Mouse (Mus musculus): ENCODE results near the gene Ubac2.

Ubac2 gene

DNA sequence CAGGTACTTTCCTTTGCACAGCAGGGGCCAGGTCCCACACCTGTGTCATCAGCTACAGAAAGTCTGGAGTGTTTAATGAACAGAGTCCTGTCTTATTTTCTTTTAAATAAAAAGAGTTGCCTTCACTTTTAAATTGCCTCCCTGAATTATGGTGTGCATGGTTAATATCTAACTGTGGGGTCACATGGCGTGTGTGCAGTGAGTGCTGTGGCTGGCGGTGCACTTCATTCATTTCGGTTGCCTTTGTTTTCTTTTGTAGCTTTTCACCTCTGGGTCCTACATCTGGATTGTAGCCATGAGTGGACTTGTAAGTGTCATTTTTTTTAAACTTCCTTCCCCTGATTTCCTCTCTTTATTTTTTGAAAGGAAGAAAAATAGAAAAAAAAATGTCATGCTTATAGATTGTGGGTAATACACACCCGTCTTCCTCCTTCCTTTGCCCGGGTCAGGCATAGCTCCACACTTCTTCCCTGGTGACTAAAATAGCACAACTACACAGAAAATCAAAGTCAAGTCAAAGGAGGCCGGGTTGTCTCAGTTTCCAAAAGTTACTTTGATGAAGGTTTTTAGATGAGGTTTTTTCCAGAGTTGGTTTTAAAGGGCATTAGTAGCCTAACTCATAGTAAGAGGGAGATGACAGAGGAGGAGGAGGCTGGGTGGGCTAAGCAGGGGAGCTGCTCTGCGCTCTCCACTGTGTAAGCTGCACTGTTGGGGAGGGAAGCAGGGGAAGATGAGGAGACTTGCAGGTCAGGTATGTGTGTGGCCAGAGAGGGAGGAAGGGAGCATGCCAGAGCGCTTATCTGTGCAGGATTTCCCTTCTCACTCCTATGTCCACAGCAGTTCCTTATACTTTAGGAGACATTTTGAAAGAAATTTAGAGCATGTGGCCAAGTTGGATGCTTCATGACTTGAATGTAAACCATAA is 104.9 kb downstream of the Ubac2 start:
- DNase-seq = peak; percentile 40 to 42

DNA sequence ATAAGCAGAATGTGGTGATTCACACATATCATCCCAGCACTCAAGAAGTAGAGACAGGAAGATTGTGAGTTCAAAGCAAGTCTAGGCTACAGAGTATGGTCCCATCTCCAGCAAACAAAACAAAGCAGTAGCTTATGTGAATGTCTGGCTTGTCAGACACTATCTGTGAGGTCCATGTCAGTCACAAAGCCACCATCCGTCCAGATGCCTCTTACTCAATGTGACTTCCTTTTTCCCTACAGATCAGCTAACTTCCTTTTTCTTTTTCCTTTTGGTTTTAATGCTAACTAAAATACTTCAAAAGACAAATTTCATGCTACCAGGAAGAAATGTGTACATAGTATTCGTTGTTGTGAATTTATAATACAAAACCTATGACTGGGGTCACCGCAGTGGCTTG is 107.1 kb downstream of the Ubac2 start:
- no peak for DNase-seq

DNA sequence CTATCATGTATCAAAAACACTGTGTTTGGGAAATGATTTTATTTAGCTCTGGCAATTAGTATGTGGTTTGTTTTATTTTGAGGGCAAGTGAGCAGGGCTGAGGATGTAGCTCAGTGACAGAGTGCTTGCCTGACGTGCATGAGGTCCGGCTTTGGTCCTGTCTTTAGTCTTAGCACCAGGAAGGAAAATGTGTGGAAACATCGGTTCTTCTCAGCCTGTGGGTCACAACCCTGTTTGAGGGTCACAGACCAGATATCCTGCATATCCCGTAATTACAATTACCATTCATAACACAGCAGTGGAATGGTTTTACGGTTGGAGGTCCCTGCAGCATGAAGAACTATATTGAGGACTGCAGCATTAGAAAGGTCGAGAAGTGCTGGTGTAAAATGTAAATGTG is 107.6 kb downstream of the Ubac2 start:
- DNase-seq = peak in 1 of 2 experiments; percentile 13

DNA sequence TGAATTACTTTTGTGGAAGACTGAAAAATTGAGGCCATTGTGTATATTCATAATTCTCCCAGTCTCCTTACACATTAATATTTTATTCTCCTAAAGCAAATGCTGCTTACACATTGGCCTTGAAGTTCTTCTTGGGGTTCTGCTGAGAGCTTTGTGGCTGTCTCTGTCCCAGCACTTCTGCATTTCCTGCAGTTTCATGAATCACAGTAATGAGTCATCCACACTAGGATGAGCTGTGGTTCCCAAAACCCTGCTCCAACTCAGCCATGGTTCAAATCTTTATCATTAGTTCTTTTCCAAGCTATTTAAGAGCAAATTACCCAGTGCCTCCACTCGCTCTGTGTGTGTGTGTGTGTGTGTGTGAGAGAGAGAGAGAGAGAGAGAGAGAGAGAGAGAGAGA is 108.9 kb downstream of the Ubac2 start:
- no peak for DNase-seq

DNA sequence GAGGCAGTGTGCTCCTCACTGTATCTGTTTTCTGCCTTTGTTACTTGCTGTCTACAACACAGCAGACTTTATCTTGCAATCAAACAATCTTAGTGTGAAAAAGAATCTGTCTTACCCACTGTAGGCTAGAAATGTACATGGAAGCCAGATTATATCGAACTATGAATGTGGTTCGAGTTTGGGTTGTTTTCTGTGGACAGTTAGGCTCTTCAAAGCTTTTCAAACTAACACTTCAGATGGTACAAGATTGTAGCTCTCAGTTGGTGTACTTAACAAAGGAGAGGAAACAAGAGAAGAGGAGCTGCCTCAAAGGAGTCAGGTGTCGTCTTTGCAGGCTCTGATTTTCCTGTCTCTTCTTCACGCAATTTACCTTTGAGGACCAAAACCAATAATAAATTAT is 109.3 kb downstream of the Ubac2 start:
- no peak for DNase-seq

DNA sequence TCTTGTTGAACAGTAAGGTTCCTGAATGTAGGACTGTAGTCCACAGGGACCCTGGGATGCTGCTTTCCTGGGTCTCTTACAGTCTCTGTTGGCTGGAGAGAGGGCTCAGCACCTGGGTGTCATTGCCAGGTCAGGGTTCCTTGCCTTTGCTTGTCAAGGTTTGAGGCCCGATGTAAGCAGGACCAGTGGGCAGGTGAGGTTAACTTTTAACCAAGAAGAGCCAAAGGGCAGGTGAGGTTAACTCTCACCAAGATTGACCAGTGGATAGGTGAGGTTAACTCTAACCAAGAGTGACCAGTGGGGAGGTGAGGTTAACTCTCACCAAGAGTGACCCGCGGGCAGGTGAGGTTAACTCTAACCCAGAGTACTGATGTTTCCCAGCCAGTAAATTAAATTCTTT is 110.9 kb downstream of the Ubac2 start:
- DNase-seq = peak; percentile 39 to 49

DNA sequence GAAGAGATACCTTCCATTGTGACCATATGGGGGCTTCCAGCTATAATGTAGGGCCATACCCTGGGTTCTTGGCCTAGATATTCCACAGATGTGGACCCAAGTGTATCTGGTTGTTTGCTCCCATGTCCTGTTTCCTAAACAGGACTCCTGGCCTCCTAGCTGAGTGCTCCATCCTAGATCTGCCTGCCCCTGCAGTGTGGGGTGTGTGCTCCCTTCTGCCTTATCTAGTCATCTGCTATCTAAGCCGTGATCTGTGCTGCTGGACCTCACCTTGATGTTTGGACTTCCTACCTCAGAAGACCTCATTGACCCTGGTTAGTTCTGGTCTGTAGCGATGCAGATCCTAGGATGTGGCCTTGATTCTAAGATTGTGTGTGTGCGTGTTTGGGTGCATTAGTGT is 111.4 kb downstream of the Ubac2 start:
- DNase-seq = no peak

DNA sequence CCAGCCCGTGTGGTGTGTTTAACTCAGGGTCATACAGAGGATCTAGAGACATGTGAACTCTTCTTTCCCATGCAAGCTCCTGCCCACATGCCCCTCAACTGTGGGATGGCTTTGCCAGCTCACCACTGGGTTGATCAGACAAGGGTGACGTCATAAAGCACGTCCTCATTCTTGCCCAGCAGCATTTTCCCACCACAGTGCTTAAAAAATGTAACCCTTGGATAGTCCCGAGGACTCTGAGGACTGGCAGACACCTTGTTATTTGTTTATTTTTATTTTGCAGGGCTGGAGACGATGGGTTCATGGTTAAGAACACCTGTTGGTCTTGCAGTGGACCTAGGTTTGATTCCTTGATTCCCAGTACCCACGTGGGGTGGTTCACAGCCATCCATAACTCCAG is 112.5 kb downstream of the Ubac2 start:
- DNase-seq = no peak

DNA sequence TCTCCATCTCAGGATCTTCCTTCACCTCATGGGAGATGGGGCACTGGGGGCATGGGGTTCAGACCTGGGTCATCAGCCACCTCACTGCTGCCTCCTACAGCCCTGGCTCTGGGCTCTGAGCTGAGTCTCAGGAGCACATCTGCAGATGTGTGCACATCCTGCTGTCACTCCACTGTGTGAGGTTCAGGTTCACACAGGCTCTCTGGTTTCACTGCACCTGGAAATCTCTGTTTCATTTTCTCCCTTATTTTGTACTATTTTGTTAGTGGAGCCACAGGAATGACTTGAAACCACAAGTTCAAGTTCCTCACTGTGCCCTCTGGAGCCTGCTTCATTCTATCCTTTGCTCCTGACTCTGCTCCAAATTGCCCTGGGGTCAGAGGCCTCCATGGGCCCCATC is 113.5 kb downstream of the Ubac2 start:
- DNase-seq = peak in 1 of 2 experiments; percentile 25

DNA sequence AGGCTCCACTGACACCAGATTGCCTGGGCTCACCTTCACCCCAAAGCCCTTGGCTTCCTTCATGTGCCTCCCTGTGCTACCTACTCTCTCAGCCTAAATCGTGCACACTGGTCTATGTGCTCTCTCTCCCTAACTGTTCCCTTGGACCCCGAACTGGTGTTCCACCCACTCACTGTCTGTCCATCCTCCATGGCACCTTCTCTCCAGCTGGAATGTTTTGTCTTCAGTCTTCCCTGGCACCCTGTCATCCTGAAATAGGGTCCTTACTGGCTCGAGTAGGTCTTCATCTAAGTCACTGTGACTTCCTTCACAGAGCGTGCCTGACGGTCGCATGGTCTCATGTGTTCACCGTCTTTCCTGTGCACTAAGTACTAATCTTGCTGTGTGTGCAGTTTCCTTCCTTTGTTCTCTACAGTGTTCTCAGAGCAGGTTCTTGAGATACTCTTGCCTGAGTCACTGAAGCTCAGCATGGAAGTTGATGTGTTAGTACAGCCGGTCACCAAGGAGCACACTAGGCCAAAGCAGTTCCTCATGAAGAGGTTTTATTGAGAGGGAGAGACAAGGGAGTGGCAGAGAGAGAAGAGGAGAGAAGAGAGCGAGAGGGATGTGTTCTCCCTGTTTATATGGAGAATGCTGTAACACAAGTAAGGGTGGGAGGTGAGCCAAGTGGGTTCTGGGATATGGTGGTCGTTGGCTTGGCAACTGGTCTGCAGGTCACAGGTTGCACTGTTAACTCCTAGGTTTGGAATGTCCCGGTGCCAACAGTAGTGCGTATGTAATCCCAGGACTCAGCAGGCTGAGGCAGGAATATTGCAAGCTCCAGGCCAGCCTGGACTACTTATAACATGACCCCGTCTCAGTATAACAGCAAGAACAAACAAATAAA is 114.2 kb downstream of the Ubac2 start:
- DNase-seq = no peak

DNA sequence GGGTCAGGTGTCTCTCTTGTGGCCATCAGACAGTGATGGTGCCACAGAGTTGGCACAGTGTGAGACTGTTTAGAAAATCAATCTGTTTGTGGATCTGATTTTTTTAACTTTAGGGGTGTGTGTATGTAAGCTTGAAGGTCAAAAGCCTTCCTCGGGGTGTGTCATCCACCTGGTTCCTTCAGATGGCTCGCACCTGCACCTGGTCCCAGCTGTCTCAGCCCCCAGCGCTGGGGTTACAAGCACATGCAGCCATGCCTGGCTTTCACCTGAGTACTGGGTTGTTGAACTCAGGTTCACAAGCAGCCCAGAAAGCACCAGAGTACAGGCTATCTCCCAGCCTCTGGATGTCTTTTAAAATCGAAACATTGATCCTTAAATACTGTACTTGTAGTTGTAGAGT is 115.2 kb downstream of the Ubac2 start:
- no peak for DNase-seq

DNA sequence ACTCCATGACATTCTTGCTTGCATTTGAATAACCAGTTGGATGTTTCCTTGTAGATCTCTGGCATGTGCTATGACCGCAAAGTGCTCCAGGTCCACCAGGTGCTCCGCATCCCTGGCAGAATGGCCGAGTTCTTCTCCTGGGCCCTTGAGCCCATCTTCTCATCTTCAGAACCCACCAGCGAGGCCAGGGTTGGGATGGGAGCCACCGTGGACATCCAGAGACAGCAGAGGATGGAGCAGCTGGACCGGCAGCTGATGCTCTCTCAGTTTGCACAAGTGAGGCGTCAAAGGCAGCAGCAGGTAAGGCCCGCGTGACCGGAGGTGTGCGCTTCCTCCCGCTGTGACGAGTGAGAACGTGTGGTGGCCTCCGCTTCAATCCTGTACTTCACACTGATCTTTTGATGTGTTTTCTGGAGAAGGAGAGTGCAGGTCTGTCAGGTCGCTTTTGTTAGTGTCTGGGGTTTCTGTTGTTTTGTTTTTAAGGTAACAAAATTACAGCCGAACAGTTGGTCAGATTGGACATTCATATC is 115.8 kb downstream of the Ubac2 start:
- DNase-seq = no peak

DNA sequence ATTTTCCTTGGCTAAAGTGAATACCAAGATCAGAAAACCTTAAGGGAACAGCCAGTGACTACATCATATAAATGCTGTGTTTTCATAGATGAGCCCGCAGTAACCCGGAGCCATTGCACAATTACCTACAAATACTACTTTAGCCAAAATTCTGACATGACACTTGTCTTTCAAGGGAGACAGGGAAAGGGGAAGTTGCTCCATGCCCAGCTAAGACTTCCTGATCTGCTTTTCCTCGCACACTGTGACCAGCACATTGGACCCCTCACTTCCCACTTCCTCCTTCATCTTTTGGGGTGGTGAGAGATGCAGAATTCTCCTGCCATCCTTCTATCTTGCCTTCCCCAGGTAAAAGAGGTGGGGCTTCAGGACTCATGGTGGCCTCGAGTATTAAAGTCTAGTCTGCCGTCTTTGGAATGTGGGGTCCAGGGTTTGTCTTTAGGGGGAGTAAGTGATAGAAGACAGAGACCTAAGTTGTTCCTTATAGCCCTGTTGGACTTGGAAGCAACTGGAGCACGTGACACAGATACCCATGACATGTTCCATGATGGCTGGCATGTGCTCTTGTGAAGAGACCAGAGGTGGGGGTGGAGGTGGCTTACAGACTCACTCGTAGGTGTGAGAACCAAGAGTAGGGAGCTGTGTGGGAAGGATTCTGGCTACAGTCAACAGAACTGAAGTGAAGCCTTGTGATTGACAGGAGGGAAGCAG is 116.6 kb downstream of the Ubac2 start:
- DNase-seq = no peak

DNA sequence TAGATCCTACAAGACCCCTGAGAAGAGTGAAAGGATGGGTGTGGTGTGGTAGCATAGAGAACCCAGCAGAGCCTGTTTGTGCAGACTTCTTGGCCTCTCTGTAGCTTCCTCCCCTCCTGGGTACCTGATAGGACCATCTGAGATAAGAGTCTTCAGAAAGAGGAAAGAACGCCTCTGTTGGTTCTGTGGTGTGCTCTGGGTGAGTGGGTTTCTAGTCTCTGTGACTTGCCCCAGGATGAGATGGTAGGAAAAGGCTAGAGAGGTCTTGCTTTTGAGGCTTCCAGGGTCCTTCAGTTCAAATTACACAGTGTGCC is 117.1 kb downstream of the Ubac2 start:
- DNase-seq = no peak

DNA sequence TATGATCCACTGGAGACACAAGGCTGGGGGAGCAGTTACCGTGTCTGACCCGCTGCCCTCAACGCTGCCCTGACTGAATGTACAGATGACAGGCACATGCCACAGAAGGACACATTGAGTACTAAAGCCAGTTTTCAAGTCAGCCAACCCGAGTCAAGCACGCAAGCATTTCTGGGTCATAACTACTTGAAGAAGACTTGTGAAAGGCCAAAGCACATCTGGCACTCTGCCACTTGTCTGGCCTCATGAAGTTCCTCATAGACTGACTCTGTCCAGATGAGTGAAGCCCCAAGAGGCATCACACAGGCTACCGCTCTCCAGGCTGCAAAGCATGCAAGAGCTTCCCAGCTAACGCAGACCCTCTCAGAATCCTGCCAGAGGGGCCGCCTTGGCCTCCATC is 118.4 kb downstream of the Ubac2 start:
- DNase-seq = peak; percentile 89 to 91

DNA sequence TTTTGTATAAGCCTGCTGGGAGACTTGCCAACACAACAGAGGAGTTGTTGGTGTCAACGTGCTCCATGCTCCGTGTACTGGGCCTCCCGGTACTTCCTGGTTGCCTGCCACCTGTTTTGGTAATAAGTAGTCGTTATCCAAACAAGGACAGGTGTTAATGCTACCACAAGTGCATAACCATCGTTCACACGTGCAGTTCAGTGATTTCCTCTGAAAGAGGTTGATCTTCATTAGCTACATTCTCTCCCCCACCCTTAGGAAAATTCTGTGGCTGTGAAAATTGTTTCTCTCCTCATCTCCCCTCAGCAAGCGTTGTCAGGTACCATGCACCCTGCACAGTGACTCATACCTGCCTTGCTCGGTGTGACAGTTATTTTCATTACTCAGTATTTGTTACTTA is 121.0 kb downstream of the Ubac2 start:
- no peak for DNase-seq

DNA sequence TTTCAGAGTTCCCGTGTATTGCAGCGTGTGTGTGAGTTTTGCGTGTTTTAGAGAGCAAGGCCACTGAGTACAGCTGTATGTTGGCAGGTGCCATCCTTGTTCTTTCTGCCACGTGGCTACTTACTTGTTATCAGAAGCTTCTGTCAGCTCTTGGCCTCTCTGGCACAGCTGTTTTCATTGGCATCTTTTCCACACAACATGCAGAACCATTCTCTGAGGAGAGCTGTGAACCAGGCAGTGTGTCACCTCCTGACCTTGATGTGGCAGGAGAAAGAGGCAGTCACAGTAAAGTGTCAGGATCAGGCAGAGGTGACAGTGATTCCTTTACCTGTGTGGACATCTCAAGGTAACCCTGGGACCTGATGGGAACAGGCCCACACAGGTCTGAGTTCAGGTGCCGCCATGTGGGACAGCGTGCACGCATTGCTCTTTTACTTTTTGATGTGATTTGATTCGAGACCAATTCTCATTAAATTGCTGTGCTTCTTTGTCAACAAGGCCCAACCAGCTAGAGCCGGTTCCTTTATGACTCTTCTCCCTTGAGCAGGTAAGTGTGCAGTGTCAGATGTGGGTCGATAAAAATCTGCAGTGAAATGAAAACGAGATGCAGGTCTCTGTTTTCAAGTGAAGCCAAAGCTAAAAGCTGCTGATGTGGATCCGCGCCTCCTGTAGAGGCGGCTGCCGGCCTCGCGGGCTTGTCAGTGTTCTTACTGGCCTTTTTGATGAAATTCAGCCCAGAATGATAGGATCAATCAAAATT is 122.1 kb downstream of the Ubac2 start:
- DNase-seq = peak in 1 of 2 experiments; percentile 28

DNA sequence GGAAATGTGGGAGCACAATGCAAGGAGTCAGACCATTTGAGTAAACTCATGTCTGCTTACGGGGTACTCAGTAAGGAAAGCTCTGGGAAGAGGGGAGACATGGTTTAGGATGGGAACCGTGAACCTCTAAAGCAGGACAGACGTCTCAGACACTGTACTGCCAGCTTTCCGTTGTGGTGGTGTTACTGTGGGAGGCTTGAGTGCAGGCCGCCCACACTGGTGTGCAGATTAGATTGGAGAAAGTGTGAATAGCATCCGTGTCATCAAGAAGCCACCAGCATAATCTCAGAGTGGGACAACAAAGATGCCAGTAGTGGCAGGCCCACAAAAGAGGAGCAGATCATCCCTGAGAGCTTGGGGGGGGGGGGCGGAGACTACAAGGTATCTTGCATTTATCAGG is 123.8 kb downstream of the Ubac2 start:
- DNase-seq = no peak

DNA sequence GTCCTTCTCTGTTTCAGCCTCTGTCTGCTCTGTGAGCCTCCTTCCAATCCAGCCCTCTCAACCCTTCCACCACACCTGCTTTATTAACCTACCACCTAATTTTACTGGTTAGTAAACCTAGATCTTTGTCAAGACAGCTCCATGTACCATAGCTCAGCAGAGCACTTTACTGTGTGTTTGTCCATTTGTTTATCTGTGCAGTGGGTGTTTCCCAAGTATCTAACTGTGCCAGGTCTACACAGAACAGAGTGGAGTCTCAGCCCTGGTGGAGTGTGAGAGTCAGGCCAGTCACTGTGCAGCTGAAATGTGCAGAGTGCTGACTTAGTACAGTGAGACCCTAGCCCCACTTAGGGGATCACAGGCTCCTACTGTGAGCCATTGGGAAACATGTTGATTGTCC is 125.4 kb downstream of the Ubac2 start:
- DNase-seq = no peak

DNA sequence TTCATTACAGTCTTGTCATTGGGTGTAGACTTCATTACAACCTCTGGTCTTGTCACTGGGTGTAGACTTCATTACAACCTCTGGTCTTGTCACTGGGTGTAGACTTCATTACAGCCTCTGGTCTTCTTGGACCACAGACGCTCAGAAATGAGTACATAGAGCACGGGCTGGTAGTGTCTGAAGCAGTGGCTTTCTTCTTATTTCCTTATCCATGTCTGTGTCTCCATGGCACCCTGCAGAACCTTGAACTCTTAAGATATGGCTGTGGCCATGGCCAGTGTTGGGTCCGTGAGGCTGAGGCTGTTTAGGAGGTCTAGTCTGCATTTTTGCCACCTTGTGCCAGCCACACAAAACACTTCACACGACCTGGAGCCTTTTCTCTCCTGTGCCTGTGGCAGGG is 129.8 kb downstream of the Ubac2 start:
- DNase-seq = no peak

DNA sequence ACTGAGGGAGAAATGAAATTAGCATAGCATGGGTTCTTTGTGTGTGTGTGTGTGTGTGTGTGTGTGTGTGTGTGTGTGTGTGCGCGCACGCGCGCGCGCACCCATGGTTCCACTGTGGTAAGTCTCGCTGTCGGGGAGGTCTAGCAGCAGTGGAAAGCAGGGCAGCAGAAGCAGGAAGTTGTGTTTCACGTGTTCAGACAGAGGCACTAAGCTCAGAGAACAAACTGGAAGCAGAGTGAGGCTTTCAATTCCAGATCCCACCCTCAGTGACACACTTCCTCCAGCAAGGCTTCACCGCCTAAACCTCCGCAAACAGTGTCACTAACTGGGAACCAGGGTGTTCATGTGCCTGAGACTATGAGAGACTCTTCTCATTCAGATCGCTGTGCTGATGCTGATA is 131.1 kb downstream of the Ubac2 start:
- DNase-seq = no peak

DNA sequence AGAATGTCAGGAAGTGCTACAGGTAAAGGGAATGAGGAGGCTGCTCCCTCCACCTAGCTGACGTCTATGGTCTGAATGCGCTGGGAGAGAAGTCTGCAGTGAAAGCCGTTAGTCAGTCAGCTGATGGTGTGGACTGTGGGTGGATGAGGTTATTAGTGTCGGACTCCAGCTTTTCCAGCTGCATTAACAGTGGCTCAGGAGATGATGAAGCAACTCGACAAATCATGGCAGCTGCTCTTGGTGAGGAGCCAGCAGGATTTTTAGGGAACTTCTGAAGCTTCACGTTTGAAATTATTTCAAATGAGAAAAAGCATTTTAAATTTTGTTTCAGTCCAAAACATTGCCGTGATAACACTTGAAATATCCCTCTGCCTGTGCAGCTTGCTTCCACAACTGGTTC is 131.9 kb downstream of the Ubac2 start:
- DNase-seq = no peak

Measured in kidney, postnatal 36 days (tissue).